Mouse (Mus musculus): ENCODE data around the gene Skida1.
A peak's percentile ranks its signal among the peaks of the same experiment; 100 is the strongest.

Gene Skida1

GRCm38 (mm10) chr2:18015581-18015980, 33.3 kb downstream of the Skida1 start:
- no peak for DNase-seq (ENCODE audit: low read depth, low spot score)

- no peak for DNase-seq (ENCODE audit: low read depth, low spot score)
Measured at GRCm38 (mm10) chr2:18012866-18013265, 36.0 kb downstream of the Skida1 start.

DNA sequence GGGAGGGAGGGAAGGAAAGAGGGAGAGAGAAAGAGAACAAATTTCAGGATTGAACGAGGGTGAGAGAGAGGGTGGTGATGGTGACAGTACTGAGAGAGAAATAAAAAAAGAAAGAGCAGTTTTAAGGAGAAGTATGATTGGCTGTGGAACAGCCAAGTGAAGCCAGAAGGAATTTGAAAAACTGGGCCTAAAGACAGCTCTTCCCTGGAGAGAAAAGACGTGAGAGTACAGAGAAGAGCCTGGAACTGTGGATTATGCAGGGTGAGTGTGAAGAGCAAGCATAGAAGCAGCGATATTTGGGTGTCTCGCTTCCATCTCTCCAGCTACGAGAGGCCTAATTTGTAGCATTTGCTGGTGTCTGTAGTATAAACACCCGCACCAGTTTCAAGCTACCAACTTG, 37.6 kb downstream of the Skida1 start:
- no peak for DNase-seq (ENCODE audit: low read depth, low spot score)

DNA sequence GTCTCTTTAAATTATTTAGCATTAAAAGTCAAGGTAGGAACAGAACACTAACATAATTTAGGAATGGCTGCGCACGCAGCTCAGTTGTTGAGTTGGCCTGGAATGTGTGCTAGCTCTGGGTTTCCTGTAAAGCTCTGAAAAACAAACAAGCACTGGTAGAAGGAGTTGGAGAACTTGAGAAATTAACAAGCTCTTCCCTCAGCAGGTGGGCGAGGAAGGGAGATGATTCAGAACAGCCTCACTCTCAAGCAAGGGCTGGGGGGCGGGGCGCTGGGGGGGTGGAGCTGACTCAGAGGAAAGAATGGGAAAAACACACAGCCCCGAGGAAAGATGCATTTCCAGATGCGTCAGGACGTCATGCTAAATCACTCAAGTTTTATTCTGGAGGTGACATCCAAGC, 43.7 kb downstream of the Skida1 start:
- peak; percentile 52 for DNase-seq (ENCODE audit: low read depth, low spot score)

- peak; percentile 37 for DNase-seq (ENCODE audit: low read depth, low spot score)
Measured at GRCm38 (mm10) chr2:18004286-18004685, 44.6 kb downstream of the Skida1 start.

DNA sequence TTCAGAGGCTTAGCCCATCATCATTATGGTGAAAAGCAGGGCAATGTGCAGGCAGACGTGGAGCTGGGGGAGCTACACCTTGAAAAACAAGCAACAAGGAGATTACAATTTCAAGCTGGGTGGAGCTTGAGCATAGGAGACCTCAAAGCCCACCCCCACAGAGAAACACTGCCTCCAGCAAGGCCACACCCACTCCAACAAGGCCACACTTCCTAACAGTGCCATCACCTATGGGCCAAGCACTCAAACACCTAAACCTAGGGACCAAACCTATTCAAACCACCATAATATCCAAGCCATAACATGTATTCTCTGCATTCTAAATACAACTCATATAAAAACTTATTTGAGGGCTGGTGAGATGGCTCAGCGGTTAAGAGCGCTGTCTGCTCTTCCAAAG, 46.5 kb downstream of the Skida1 start:
- DNase-seq (ENCODE audit: low read depth, low spot score), result no peak

DNA sequence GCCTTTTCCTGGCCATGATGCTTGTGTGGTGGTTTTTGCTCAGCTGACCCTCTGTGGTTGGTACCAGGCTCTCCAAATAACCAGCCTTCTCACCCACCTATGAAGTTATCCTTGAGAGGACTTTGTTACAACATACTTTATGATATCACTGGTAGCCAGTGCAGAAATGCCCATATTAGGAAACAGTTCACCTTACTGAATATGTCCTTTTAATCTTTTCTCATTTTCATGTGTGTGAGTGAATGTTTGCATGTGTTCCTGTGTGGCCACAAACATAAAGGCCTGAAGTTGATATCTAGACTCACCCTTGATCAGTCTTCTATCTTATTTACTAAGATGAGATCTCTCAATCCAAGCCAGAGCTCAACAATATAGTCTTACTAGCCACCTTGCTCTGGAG, 52.0 kb downstream of the Skida1 start, which contains the start of gene H2al2a:
Gene H2al2a, minus strand, starts transcription at position 101 of the 400 bp plus-strand sequence.
- no peak for DNase-seq (ENCODE audit: low read depth, low spot score)

All from forelimb bud, embryonic 11.5 days (tissue).